ENCODE assay signal across 9 mouse cellular contexts in the genomic region with DNA sequence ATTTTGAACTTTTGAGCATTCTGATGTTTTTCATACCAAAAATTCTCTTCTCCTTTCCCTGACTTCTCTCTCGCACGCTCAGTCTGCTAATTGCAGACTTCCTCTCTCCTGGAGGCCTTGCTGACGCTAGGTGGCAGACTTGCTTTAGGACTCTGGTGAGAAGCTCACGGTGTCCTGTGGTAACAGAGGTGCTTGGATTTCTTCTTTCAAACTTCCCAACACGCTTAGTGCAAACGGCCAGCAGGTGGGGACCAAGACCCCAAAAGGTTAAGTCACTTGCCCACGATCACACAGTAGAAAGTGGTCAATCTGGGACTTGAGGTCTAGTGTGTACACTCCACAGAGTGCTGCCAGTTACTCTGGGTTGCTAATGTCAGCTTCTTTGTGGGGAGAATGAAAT. TPM values are rescaled to one million over a fixed set of nuclear protein-coding genes. Genes with fewer than 3 reads are reported as not detected.
DNase-seq lines count a peak whose midpoint lies in the region; ATAC-seq lines count a peak whose summit lies in the region.
"Had no signal": no experiment of that assay in that cellular context is flagged by ENCODE, and none has a peak within 500 bp of the region (broad histone marks: within the 10 kb centered on the region; RNA-seq: fewer than 3 reads in every experiment).

No protein-coding gene starts in this region.

- H3K4me1 ChIP-seq in embryonic facial prominence, embryonic 15.5 days: peaks cover 6% of the 10 kb centered on the region
- H3K4me1 ChIP-seq in hindbrain, embryonic 13.5 days (replicated peaks): peaks cover 5% of the 10 kb centered on the region

- 0 out of 2 replicates have a peak, but pooled peaks have one; percentile 15 for ATAC-seq in embryonic facial prominence, embryonic 15.5 days (ENCODE audit: insufficient number of reproducible peaks, low FRiP score, low TSS enrichment, low read depth)
- ATAC-seq in hindbrain, embryonic 13.5 days (ENCODE audit: low FRiP score): peak; percentile 75

- 8% methylated on average over 7 of the region's 7 CpGs for WGBS in embryonic facial prominence, embryonic 15.5 days
- 13% methylated on average over 7 of the region's 7 CpGs for WGBS in hindbrain, embryonic 13.5 days

- peaks cover 29% of the 10 kb centered on the region for H3K36me3 ChIP-seq in embryonic facial prominence, embryonic 15.5 days
- H3K36me3 ChIP-seq in hindbrain, embryonic 13.5 days: peaks cover 53% of the 10 kb centered on the region

- peak; percentile 69 for DNase-seq in 416B (ENCODE audit: low read depth)
- DNase-seq in adrenal gland, adult 18-20 months (ENCODE audit: low spot score in 2 of 2): peak; percentile 21 to 51
- peak; percentile 68 to 81 for DNase-seq in layer of hippocampus, postnatal 14 days (ENCODE audit: low spot score in 2 of 2)
- DNase-seq in lung, postnatal 4 days: peak; percentile 61 to 75
- peak; percentile 79 to 84 for DNase-seq in right cerebral cortex, adult 2 months (ENCODE audit: low spot score in 2 of 2)
- peak; percentile 43 to 47 for DNase-seq in urinary bladder, adult 18-20 months (ENCODE audit: low spot score in 2 of 2)

- H3K9me3 ChIP-seq in embryonic facial prominence, embryonic 15.5 days (replicated peaks): no peaks in the 10 kb centered on the region
- no peaks in the 10 kb centered on the region for H3K9me3 ChIP-seq in hindbrain, embryonic 13.5 days
- H3K9me3 ChIP-seq: embryonic facial prominence, embryonic 13.5 days had no signal

- H3K4me3 ChIP-seq in embryonic facial prominence, embryonic 15.5 days (replicated peaks): no peak overlapping the region
- H3K4me3 ChIP-seq in hindbrain, embryonic 13.5 days: no peak overlapping the region
- H3K4me3 ChIP-seq: embryonic facial prominence, embryonic 13.5 days had no signal

- H3K27me3 ChIP-seq in embryonic facial prominence, embryonic 15.5 days: no peaks in the 10 kb centered on the region
- no peaks in the 10 kb centered on the region for H3K27me3 ChIP-seq in hindbrain, embryonic 13.5 days
- H3K27me3 ChIP-seq: embryonic facial prominence, embryonic 13.5 days had no signal

- no peak overlapping the region for H3K4me2 ChIP-seq in embryonic facial prominence, embryonic 15.5 days (replicated peaks)
- H3K4me2 ChIP-seq in hindbrain, embryonic 13.5 days: no peak overlapping the region
- H3K4me2 ChIP-seq: embryonic facial prominence, embryonic 13.5 days had no signal

- no peak overlapping the region for H3K9ac ChIP-seq in embryonic facial prominence, embryonic 15.5 days
- H3K9ac ChIP-seq in hindbrain, embryonic 13.5 days: no peak overlapping the region
- H3K9ac ChIP-seq: embryonic facial prominence, embryonic 13.5 days had no signal

- H3K27ac ChIP-seq in embryonic facial prominence, embryonic 15.5 days (replicated peaks): no peak overlapping the region
- no peak overlapping the region for H3K27ac ChIP-seq in hindbrain, embryonic 13.5 days
- H3K27ac ChIP-seq: embryonic facial prominence, embryonic 13.5 days had no signal

RNA-seq across cellular contexts. Expression of a gene that starts 13.9 kb away (rescaled TPM):
- 10 to 100 TPM; 10.0 to 14.0 TPM for total RNA-seq in adrenal gland, adult 18-20 months (2021)
- 14.1 and 14.8 TPM in 2 replicates for polyA plus RNA-seq in embryonic facial prominence, embryonic 15.5 days (2015; fragmentation: Nextera tagmentation; extraction: Ambion mirVana)
- 19.8 and 21.7 TPM in 2 replicates for polyA plus RNA-seq in hindbrain, embryonic 13.5 days (2015; fragmentation: Nextera tagmentation; extraction: Ambion mirVana)
- total RNA-seq in layer of hippocampus, postnatal 14 days (2021): 10 to 100 TPM; 14.4 to 14.8 TPM

RNA-seq across cellular contexts. Expression of a gene that starts 32.8 kb away (rescaled TPM):
- total RNA-seq in adrenal gland, adult 18-20 months (2021): 10 to 100 TPM; 40.0 to 62.2 TPM
- 56.9 and 61.8 TPM in 2 replicates for polyA plus RNA-seq in embryonic facial prominence, embryonic 15.5 days (2015; fragmentation: Nextera tagmentation; extraction: Ambion mirVana)
- 77.5 and 82.0 TPM in 2 replicates for polyA plus RNA-seq in hindbrain, embryonic 13.5 days (2015; fragmentation: Nextera tagmentation; extraction: Ambion mirVana)
- total RNA-seq in layer of hippocampus, postnatal 14 days (2021): 100 to 1,000 TPM; 223 to 224 TPM
